Mouse (Mus musculus): ENCODE results near the gene Mrtfb.

Gene Mrtfb

GRCm38 (mm10) chr16:13409530-13410163 lies 153.4 kb downstream of the Mrtfb start:
- DNase-seq = no peak

- no peak for DNase-seq
Observed at GRCm38 (mm10) chr16:13410760-13411159, 154.5 kb downstream of the Mrtfb start.

GRCm38 (mm10) chr16:13411531-13411930 lies 155.2 kb downstream of the Mrtfb start:
- DNase-seq = no peak

- DNase-seq = peak; percentile 94
Observed at GRCm38 (mm10) chr16:13414566-13414965, 158.3 kb downstream of the Mrtfb start.

GRCm38 (mm10) chr16:13414972-13415371 lies 158.7 kb downstream of the Mrtfb start:
- no peak for DNase-seq

GRCm38 (mm10) chr16:13415465-13415864 lies 159.2 kb downstream of the Mrtfb start:
- no peak for DNase-seq

- DNase-seq = peak; percentile 98
Observed at GRCm38 (mm10) chr16:13416465-13416864, 160.2 kb downstream of the Mrtfb start.

GRCm38 (mm10) chr16:13417904-13418303 lies 161.6 kb downstream of the Mrtfb start:
- DNase-seq = no peak

GRCm38 (mm10) chr16:13419752-13420151 lies 163.5 kb downstream of the Mrtfb start:
- no peak for DNase-seq

- no peak for DNase-seq
Observed at GRCm38 (mm10) chr16:13422522-13422921, 166.2 kb downstream of the Mrtfb start.

- no peak for DNase-seq
Observed at GRCm38 (mm10) chr16:13423587-13424355, 167.5 kb downstream of the Mrtfb start.

- DNase-seq = no peak
Observed at GRCm38 (mm10) chr16:13425804-13426203, 169.5 kb downstream of the Mrtfb start.

- DNase-seq = no peak
Observed at GRCm38 (mm10) chr16:13426831-13427589, 170.7 kb downstream of the Mrtfb start.

- no peak for DNase-seq
Observed at GRCm38 (mm10) chr16:13428077-13428476, 171.8 kb downstream of the Mrtfb start.

- DNase-seq = no peak
Observed at GRCm38 (mm10) chr16:13428806-13429205, 172.5 kb downstream of the Mrtfb start.

- no peak for DNase-seq
Observed at GRCm38 (mm10) chr16:13429921-13430606, 173.8 kb downstream of the Mrtfb start.

- no peak for DNase-seq
Observed at GRCm38 (mm10) chr16:13430940-13431339, 174.7 kb downstream of the Mrtfb start.

- no peak for DNase-seq
Observed at GRCm38 (mm10) chr16:13435627-13436026, 179.3 kb downstream of the Mrtfb start.

- peak; percentile 99 for DNase-seq
Observed at GRCm38 (mm10) chr16:13437037-13437769, 180.9 kb downstream of the Mrtfb start.

- DNase-seq = peak; percentile 96
Observed at GRCm38 (mm10) chr16:13437770-13438372, 181.6 kb downstream of the Mrtfb start.

GRCm38 (mm10) chr16:13440468-13440867 lies 184.2 kb downstream of the Mrtfb start:
- DNase-seq = peak; percentile 91

- no peak for DNase-seq
Observed at GRCm38 (mm10) chr16:13443764-13444163, 187.5 kb downstream of the Mrtfb start.

Data from heart, adult 11 months (tissue).